Mouse (Mus musculus) ZHBTc4 (cell line): ENCODE measurements around the gene Alg5.

Experiments used
- DNase-seq: peaks from one replicate; pipeline ENCODE4 v3.0.0-alpha.2; 2011; ENCODE audit warnings: low read depth, low spot score

Alg5 gene

GRCm38 (mm10) chr3:54791822-54792677 is 56.7 kb downstream of the Alg5 start:
- no peak for DNase-seq

- peak; percentile 62 for DNase-seq
These were observed 58.4 kb downstream of the Alg5 start for GRCm38 (mm10) chr3:54793762-54794161.

- peak; percentile 62 for DNase-seq
These were observed 60.0 kb downstream of the Alg5 start for GRCm38 (mm10) chr3:54795379-54795778.

- DNase-seq: peak; percentile 40
These were observed 60.5 kb downstream of the Alg5 start for GRCm38 (mm10) chr3:54795806-54796205.

- DNase-seq: peak; percentile 89
These were observed 61.9 kb downstream of the Alg5 start for GRCm38 (mm10) chr3:54797211-54797610.
